ENCODE assay signal across 10 mouse cellular contexts in genomic region chr5:116744389-116744788, GRCm38 (mm10).
A peak's percentile ranks its signal among the peaks of the same experiment; 100 is the strongest.
DNase-seq lines count a peak whose midpoint lies in the region; ATAC-seq and TF ChIP-seq lines count a peak whose summit lies in the region.
"Had no signal": no experiment of that assay in that cellular context is flagged by ENCODE, and none has a peak within 500 bp of the region (broad histone marks: within the 10 kb centered on the region; RNA-seq: fewer than 3 reads in every experiment).

No protein-coding gene starts in this region.

- H3K4me2 ChIP-seq in hindbrain, embryonic 13.5 days: no peak overlapping the region
- no peak overlapping the region for H3K4me2 ChIP-seq in hindbrain, embryonic 14.5 days (replicated peaks)

- H3K9me3 ChIP-seq in hindbrain, embryonic 10.5 days: no peaks in the 10 kb centered on the region
- H3K9me3 ChIP-seq in hindbrain, embryonic 13.5 days: no peaks in the 10 kb centered on the region
- no peaks in the 10 kb centered on the region for H3K9me3 ChIP-seq in hindbrain, embryonic 14.5 days (ENCODE audit: control insufficient read depth, low read length)

- H3K4me1 ChIP-seq in hindbrain, embryonic 10.5 days (replicated peaks): peaks cover 5% of the 10 kb centered on the region; the same call in 1 of the 2 replicates
- H3K4me1 ChIP-seq in hindbrain, embryonic 13.5 days (replicated peaks): peaks cover 7% of the 10 kb centered on the region; the same call in 1 of the 2 replicates
- H3K4me1 ChIP-seq in hindbrain, embryonic 14.5 days (replicated peaks; ENCODE audit: control insufficient read depth, insufficient read depth, low read length): no peaks in the 10 kb centered on the region
- H3K4me1 ChIP-seq in lung, adult 2 months (ENCODE audit: control insufficient read depth, insufficient read depth, low read length): no peaks in the 10 kb centered on the region

- no peaks in the 10 kb centered on the region for H3K27me3 ChIP-seq in hindbrain, embryonic 10.5 days (ENCODE audit: insufficient read depth, poor library complexity, severe bottlenecking)
- H3K27me3 ChIP-seq in hindbrain, embryonic 13.5 days: no peaks in the 10 kb centered on the region
- H3K27me3 ChIP-seq in hindbrain, embryonic 14.5 days (ENCODE audit: control insufficient read depth, insufficient read depth, low read length): no peaks in the 10 kb centered on the region

- no peak for TF ChIP-seq POLR2A in lung, adult 2 months (IDR thresholded peaks at IDR 0.05; ENCODE audit: borderline replicate concordance, extremely low read depth, low read depth, low read length)

- no peak overlapping the region for H3K9ac ChIP-seq in hindbrain, embryonic 13.5 days
- no peak overlapping the region for H3K9ac ChIP-seq in hindbrain, embryonic 14.5 days
- H3K9ac ChIP-seq: liver, postnatal 0 days had no signal

- no peak overlapping the region for H3K27ac ChIP-seq in hindbrain, embryonic 10.5 days
- no peak overlapping the region for H3K27ac ChIP-seq in hindbrain, embryonic 13.5 days
- no peak overlapping the region for H3K27ac ChIP-seq in hindbrain, embryonic 14.5 days

- H3K36me3 ChIP-seq in hindbrain, embryonic 10.5 days: no peaks in the 10 kb centered on the region
- H3K36me3 ChIP-seq in hindbrain, embryonic 13.5 days: no peaks in the 10 kb centered on the region
- no peaks in the 10 kb centered on the region for H3K36me3 ChIP-seq in hindbrain, embryonic 14.5 days (replicated peaks; ENCODE audit: control insufficient read depth, insufficient read depth)

- no peak for ATAC-seq in hindbrain, embryonic 13.5 days (ENCODE audit: low FRiP score)
- ATAC-seq in hindbrain, embryonic 14.5 days (ENCODE audit: low FRiP score): peak; percentile 34; the same call in 1 of the 2 replicates
- ATAC-seq: liver, postnatal 0 days had no signal

- DNase-seq in hindbrain, embryonic 10.5 days (ENCODE audit: low spot score): peak; percentile 56
- peak; percentile 91 for DNase-seq in MN1 (ENCODE audit: low spot score)
- DNase-seq in adrenal gland, postnatal 14 days: peak; percentile 88
- peak; percentile 58 for DNase-seq in hindbrain, embryonic 14.5 days (ENCODE audit: low spot score)
- DNase-seq in lung, adult 2 months: no peak
- DNase-seq in urinary bladder, postnatal 4 days (ENCODE audit: low spot score in 2 of 2): no peak
- DNase-seq in urinary bladder, postnatal 10 days (ENCODE audit: low spot score): no peak
- DNase-seq: gastrocnemius, postnatal 36 days; liver, postnatal 0 days had no signal

- WGBS in hindbrain, embryonic 10.5 days: 58% methylated on average over 10 of the region's 10 CpGs
- WGBS in hindbrain, embryonic 13.5 days: 28% methylated on average over 10 of the region's 10 CpGs
- WGBS in hindbrain, embryonic 14.5 days: 37% methylated on average over 10 of the region's 10 CpGs
- WGBS in lung, adult 2 months: 30% methylated on average over 10 of the region's 10 CpGs

- H3K4me3 ChIP-seq in hindbrain, embryonic 10.5 days: no peak overlapping the region
- no peak overlapping the region for H3K4me3 ChIP-seq in hindbrain, embryonic 13.5 days
- no peak overlapping the region for H3K4me3 ChIP-seq in hindbrain, embryonic 14.5 days (replicated peaks; ENCODE audit: low read length)
- H3K4me3 ChIP-seq in lung, adult 2 months (replicated peaks; ENCODE audit: extremely low read depth, low read depth, low read length): no peak overlapping the region

- TF ChIP-seq CTCF in lung, adult 2 months (IDR thresholded peaks at IDR 0.05; ENCODE audit: insufficient read depth, low read length): no peak

Comparison
In these comparisons a context has a peak if more than half of its experiments do, and no peak if none do; other contexts are left out.
1. DNase-seq: peak in hindbrain, embryonic 10.5 days (single experiment), MN1 (single experiment), adrenal gland, postnatal 14 days (single experiment) and hindbrain, embryonic 14.5 days (single experiment); none in lung, adult 2 months (single experiment), urinary bladder, postnatal 4 days (0 of 2) and urinary bladder, postnatal 10 days (single experiment).